Mouse (Mus musculus) thymus, adult 2 months (tissue): ENCODE measurements around the gene Plch2. TPM values are rescaled to one million over a fixed set of nuclear protein-coding genes. Genes with fewer than 3 reads are reported as not detected.
A peak's percentile ranks its signal among the peaks of the same experiment; 100 is the strongest.

Source experiments
- DNase-seq: peaks from one replicate; pipeline ENCODE4 v3.0.0; 2021
- H3K27ac ChIP-seq: fragments of 200-500 bp; 2 replicates; pipeline ENCODE4 v1.5.1; 2012; ENCODE audit warnings: low read length, control low read depth; ENCODE audit not compliant: control insufficient read depth, insufficient read depth
- H3K27me3 ChIP-seq: fragments of 200-500 bp; 2 replicates; pipeline ENCODE4 v1.6.1; 2012; ENCODE audit warnings: mild to moderate bottlenecking, low read length, moderate library complexity, mixed read lengths; ENCODE audit not compliant: control insufficient read depth, insufficient read depth
- H3K36me3 ChIP-seq: fragments of 200-500 bp; 2 replicates; pipeline ENCODE4 v1.6.1; 2012; ENCODE audit warnings: mild to moderate bottlenecking, low read length, moderate library complexity; ENCODE audit not compliant: control insufficient read depth, insufficient read depth
- H3K4me1 ChIP-seq: fragments of 200-500 bp; replicated peaks from 2 replicates; pipeline ENCODE4 v1.6.1; 2012; ENCODE audit warnings: low read length; ENCODE audit not compliant: control insufficient read depth, insufficient read depth
- H3K4me3 ChIP-seq: fragments of 200-500 bp; 2 replicates; pipeline ENCODE4 v1.5.1; 2012; ENCODE audit warnings: mild to moderate bottlenecking, low read length, control low read depth, moderate library complexity; ENCODE audit not compliant: control insufficient read depth, insufficient read depth
- CTCF ChIP-seq: fragments of 200-500 bp; IDR thresholded peaks from 2 replicates; pipeline ENCODE4 v1.5.1; 2012; ENCODE audit warnings: mild to moderate bottlenecking, control low read depth, low read length, moderate library complexity, borderline replicate concordance; ENCODE audit not compliant: control insufficient read depth, poor library complexity, insufficient read depth; ENCODE audit errors: extremely low read depth
- POLR2A ChIP-seq: fragments of 200-500 bp; IDR thresholded peaks from 2 replicates; pipeline ENCODE4 v1.6.1; 2012; ENCODE audit warnings: mild to moderate bottlenecking, low read length, control low read depth, moderate library complexity; ENCODE audit not compliant: control insufficient read depth, poor library complexity, insufficient read depth; ENCODE audit errors: extremely low read depth
- WGBS: fragments of 180-500 bp; shearing (Covaris S2); methylation state at CpG from one replicate; pipeline ENCODE4 v1.1.7; 2018; 5-methylcytosine and 5-hydroxymethylcytosine counted together
- polyA plus RNA-seq: library from polyadenylated mRNA; depleted of rRNA; stranded (reverse); fragments of >200 nt; gene quantifications from 2 replicates; pipeline ENCODE4 v1.2.3, GENCODE M21; 2012

Gene Plch2
- polyA plus RNA-seq, 1 experiment, result 10.0 TPM

DNA sequence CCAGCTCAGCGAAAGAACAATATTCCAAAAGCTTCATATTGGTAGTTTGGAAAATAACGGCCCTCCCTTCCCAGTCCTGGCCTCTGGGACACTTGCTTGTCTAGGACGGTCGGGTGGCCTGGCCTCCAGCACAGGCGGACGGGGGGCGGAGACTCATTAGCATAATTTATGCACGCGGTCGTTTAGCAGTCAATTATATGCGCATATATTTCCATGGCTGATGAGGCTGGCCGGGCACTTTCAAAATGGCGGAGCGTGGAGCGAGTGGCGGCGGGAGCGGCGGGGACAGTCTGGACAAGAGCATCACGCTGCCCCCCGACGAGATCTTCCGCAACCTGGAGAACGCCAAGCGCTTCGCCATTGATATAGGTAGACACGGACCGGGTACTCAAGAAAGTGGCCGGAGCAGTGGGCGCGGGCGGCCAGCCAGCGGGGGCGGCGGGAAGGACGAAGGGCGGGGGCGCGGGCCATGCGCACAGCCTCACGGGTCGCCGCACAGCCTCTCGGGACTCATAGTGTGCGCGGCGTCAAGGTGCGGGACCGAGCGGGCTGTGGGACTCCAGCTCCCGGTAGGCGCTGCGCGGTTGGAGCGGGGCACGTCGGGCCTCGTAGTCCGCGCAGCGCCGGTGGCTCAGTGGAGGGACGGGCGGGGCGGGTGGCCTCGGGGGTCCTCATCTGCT lies 92.5 kb downstream of the Plch2 start, which contains the start of gene Pank4:
Gene Pank4 (plus strand): TSS at position 223 of the 680 bp plus-strand sequence.
- peak; percentile 80; the same call in 1 of the 2 replicates for TF ChIP-seq POLR2A
- TF ChIP-seq CTCF, result no peak
- under 1% methylated on average over 64 of the region's 66 CpGs for WGBS
- no peaks in the 10 kb centered on the region; the same call in 1 of the 2 replicates for H3K36me3 ChIP-seq
- H3K27me3 ChIP-seq, result no peaks in the 10 kb centered on the region; the same call in 1 of the 2 replicates
- H3K4me3 ChIP-seq, result peak within 1 kb of the TSS; percentile 69
- H3K4me1 ChIP-seq, result peaks cover 52% of the 10 kb centered on the region
- H3K27ac ChIP-seq, result peak within 1 kb of the TSS; percentile 46
- DNase-seq, result peak; percentile 86

GRCm38 (mm10) chr4:154963190-154963836 lies 93.3 kb downstream of the Plch2 start:
- Histone ChIP-seq H3K4me3 (peak overlapping the region; percentile 69), H3K36me3 (no peaks in the 10 kb centered on the region), H3K27me3 (no peaks in the 10 kb centered on the region; the same call in 1 of the 2 replicates), H3K27ac (no peak overlapping the region), H3K4me1 (peaks cover 52% of the 10 kb centered on the region)
- TF ChIP-seq POLR2A, result no peak
- no peak for TF ChIP-seq CTCF
- DNase-seq, result no peak
- WGBS, result 57% methylated on average over 11 of the region's 11 CpGs

DNA sequence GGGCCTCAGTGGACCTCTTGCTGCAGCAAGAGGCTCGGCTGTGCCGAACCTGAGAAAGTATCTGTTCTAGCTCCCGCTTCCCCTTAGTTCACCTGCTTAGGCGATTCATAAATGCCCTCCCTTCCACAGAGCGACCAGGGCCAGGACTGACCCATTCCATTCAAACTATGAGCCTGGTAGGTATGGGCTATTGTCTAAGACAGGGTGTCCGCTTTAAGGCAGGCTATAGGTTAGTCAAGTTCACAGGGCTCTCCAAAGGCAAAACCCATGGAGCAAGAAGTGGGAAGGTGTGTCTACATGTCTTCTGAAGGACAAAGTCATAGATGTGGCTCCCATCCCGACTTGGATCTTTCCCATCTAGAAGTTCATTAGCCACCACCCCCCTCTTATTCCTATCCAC lies 93.9 kb downstream of the Plch2 start:
- WGBS, result 83% methylated on average over 7 of the region's 7 CpGs
- peaks cover 57% of the 10 kb centered on the region for H3K4me1 ChIP-seq
- H3K27me3 ChIP-seq, result no peaks in the 10 kb centered on the region; the same call in 1 of the 2 replicates
- TF ChIP-seq POLR2A (no peak), CTCF (no peak)
- no peaks in the 10 kb centered on the region for H3K36me3 ChIP-seq
- H3K4me3 ChIP-seq, result no peak overlapping the region
- no peak overlapping the region for H3K27ac ChIP-seq
- no peak for DNase-seq

GRCm38 (mm10) chr4:154961911-154962310 lies 94.7 kb downstream of the Plch2 start:
- WGBS, result 5% methylated on average over 13 of the region's 13 CpGs
- DNase-seq, result peak; percentile 72
- no peaks in the 10 kb centered on the region; the same call in 1 of the 2 replicates for H3K27me3 ChIP-seq
- H3K4me1 ChIP-seq, result peaks cover 57% of the 10 kb centered on the region
- TF ChIP-seq CTCF, result no peak
- TF ChIP-seq POLR2A, result 0 out of 2 replicates have a peak, but pooled peaks have one; percentile 24
- H3K36me3 ChIP-seq, result no peaks in the 10 kb centered on the region
- no peak overlapping the region for H3K27ac ChIP-seq
- peak overlapping the region; percentile 53 for H3K4me3 ChIP-seq

DNA sequence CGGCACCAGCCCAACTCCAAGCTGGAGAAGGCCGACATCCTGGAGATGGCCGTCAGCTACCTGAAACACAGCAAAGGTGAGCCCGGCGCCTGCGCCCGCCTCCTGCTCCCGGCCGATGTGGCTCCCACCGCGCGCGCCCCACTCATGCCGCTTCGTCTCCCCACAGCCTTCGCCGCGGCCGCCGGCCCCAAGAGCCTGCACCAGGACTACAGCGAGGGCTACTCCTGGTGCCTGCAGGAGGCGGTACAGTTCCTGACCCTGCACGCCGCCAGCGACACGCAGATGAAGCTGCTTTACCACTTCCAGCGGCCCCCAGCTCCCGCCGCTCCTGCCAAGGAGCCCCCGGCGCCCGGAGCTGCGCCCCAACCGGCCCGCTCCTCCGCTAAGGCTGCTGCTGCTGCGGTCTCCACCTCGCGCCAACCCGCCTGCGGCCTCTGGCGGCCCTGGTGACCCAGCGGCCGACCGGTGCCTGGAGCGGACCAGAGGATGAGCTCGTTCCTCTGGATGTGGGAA lies 95.3 kb downstream of the Plch2 start:
- Histone ChIP-seq H3K27ac (no peak overlapping the region), H3K4me1 (peaks cover 56% of the 10 kb centered on the region), H3K36me3 (no peaks in the 10 kb centered on the region), H3K27me3 (no peaks in the 10 kb centered on the region; the same call in 1 of the 2 replicates), H3K4me3 (peak overlapping the region; percentile 53)
- under 1% methylated on average over 47 of the region's 47 CpGs for whole genome bisulfite sequencing
- DNase-seq, result peak; percentile 66
- TF ChIP-seq POLR2A (no peak), CTCF (peak; percentile 27; the same call in 1 of the 2 replicates)

DNA sequence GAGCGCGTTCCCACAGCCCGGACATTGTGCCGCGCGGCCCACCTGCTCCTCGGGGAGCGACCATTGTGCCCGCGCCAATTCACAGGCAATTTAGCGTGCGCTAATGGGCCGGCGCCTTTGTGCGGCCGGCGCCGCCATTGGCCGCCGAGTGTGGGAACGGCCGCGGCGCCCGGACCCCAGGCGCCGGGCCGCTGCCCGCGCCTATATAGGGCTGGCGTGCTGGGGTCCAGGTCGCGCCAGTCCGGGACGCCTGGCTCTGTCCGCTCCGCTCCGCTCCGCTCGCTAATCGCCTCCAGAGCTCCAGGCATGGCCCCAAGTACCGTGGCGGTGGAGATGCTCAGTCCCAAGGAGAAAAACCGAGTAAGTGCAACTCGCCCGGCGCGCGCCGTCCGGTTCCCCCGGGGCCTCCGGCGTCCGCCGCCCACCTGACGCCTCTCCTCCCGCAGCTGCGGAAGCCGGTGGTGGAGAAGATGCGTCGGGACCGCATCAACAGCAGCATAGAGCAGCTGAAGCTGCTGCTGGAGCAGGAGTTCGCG lies 95.8 kb downstream of the Plch2 start, which contains the start of gene Hes5:
Gene Hes5 (plus strand): TSS at position 234 of the 536 bp plus-strand sequence.
- peaks cover 51% of the 10 kb centered on the region for H3K4me1 ChIP-seq
- TF ChIP-seq CTCF (no peak), POLR2A (no peak)
- DNase-seq, result peak; percentile 36
- no peaks in the 10 kb centered on the region; the same call in 1 of the 2 replicates for H3K27me3 ChIP-seq
- peak within 1 kb of the TSS; percentile 53 for H3K4me3 ChIP-seq
- under 1% methylated on average over 65 of the region's 65 CpGs for WGBS
- no peak within 1 kb of the TSS for H3K27ac ChIP-seq
- no peaks in the 10 kb centered on the region for H3K36me3 ChIP-seq
